Mouse (Mus musculus) cerebellum, postnatal 25 days (tissue): Measurements from ENCODE around the gene Btbd35f6.
"Not testable (repeated sequence)": the region's sequence is repeated elsewhere in the genome, so short reads cannot be mapped to it uniquely, and the experiment has no call there.

Source experiments
- DNase-seq, 2 experiments: peaks; one replicate each; pipeline ENCODE4 v3.0.0; 2021; ENCODE audit warnings: mixed read lengths in 2 of 2

Btbd35f6 gene

DNA sequence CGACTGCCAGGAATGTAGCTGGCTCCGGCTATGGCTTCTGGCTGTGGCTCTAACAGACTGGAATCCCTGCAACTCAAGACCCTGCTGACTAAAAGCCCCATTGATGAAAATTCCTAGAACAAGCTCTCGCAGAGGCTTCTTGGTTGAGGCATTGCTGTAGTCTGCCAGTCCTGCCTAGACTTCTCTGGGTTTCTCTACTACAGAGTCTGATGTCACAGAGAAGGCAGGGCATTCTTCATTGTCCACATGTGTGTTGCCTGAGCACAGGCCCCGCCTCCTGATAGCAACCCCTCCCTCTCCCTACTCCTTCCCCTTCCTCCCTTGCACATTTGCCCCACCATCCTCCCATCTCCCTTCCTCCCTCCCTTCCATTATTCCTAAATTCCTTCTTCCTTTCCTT, at the start of gene Btbd35f6:
Btbd35f6 (minus strand) TSS at position 101 of the 400 bp plus-strand sequence.
- DNase-seq: not testable (repeated sequence)

DNA sequence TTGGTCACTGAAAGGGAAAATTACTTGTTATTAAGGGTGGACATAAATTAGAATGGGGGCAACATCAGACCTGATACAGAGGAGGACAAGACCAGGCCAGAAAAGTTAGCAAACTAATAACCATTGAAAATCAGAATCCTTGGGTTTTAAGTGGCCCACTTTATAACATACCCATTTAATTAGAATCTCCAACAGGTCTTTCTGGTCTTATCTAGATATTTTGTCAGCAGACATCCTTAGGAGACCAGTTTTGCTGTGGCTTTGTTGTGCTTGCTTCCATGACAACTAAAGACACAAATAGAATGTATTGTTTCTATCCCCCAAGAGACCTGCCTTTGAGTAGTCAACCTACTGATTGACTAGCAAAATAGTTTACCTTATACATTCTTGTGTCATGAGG, 30.4 kb upstream of the Btbd35f6 start, which contains the start of gene Gm21870:
Gm21870 (minus strand) TSS at position 101 of the 400 bp plus-strand sequence.
- DNase-seq: not testable (repeated sequence)

DNA sequence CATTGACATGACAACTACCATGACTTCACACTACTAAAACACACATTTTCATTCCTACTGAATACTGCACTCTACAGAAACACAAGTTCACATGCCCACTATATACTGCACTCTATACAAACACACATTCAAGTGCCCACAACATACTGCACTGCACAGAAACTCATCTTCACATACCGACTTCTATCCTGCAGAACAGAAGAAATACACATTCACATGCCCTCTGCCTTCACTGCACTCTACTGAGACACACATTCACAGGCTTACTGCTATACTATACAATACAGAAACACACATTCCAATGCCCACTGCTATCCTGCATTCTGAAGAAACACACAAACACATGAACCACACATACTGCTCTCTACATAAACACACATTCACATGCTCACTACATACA, 26.1 kb downstream of the Btbd35f6 start:
- DNase-seq: not testable (repeated sequence)

DNA sequence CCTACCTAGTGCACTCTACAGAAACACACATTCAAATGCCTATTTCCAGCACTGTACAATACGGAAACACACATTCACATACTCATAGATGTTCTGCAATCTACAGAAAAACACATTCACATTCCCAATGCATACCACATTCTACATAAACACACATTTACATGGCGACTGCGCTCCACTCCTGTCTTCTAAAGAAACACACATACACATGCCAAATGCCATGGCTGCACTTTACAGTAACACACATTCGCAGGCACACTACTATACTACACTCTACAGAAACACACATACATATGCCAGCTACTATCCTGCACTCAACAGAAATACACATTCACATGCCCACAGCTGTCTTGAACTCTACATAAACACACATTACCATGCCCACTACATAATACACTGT, 28.1 kb downstream of the Btbd35f6 start:
- not testable (repeated sequence) for DNase-seq

DNA sequence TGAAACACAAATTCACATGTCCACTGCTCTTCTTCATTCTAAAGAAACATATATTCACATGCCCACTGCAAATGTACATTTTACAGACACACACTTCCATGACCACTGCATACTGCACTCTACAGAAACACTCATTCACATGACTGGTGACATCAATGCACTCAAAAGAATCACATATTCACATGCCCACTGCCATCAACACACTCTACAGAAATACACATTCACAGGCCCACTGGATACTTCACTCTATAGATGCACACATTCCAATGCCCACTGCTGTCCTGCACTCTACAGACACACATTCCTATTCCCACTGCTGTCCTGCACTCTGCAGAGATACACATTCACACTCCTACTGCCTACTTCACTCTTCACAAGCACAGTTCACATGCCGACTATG, 30.0 kb downstream of the Btbd35f6 start:
- DNase-seq: not testable (repeated sequence)

DNA sequence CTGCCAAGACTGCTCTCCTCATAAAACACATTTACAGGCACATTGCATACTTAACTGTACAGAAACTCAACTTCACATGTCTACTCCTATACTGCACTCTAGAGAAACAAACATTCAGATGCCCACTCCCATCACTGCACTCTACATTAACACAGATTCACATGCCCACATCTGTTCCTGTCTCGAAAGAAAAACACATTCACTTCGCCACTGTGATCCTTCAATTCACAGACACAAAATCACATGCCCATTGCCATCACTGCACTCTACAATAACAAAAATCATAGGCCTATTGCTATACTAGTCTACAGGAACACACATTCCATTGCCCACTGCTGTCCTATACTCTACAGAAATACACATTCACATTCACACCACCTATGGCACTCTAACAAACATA, 30.9 kb downstream of the Btbd35f6 start:
- DNase-seq: not testable (repeated sequence)
